20 mouse cellular contexts compared by ENCODE assay signal in the genomic region with DNA sequence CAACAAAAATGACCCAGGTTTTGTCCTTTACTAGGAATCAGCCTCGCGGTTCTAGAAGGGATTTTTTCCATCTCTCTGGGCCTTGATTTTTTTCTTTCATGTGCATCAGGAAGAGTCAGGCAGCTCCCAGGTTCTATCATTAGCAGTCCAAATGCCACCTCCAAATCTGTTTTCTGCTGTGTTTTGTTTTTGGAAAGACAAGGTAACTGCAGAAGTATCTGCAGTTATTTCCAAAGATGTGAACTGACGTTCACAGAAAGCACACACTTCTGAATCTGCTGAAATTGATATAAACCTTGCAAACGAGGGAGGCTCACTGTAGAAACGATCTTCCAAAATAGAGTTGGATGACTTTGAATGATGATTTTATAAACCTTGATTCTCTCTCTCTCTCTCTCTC.
DNase-seq lines count a peak whose midpoint lies in the region; ATAC-seq and TF ChIP-seq lines count a peak whose summit lies in the region.
"Had no signal": no experiment of that assay in that cellular context is flagged by ENCODE, and none has a peak within 500 bp of the region (broad histone marks: within the 10 kb centered on the region; RNA-seq: fewer than 3 reads in every experiment).

No protein-coding gene starts in this region.

- H3K36me3 ChIP-seq in hindbrain, embryonic 11.5 days (ENCODE audit: control insufficient read depth, insufficient read depth, low read length): no peaks in the 10 kb centered on the region
- no peaks in the 10 kb centered on the region for H3K36me3 ChIP-seq in hindbrain, embryonic 10.5 days
- no peaks in the 10 kb centered on the region for H3K36me3 ChIP-seq in hindbrain, embryonic 14.5 days (replicated peaks; ENCODE audit: control insufficient read depth, insufficient read depth)
- peaks cover 2% of the 10 kb centered on the region; the same call in 1 of the 2 replicates for H3K36me3 ChIP-seq in midbrain, postnatal 0 days (ENCODE audit: insufficient read depth, low read length)
- H3K36me3 ChIP-seq: embryonic facial prominence, embryonic 12.5 days; heart, embryonic 15.5 days; kidney, embryonic 15.5 days; limb, embryonic 13.5 days; liver, embryonic 13.5 days; lung, embryonic 15.5 days had no signal

- H3K4me2 ChIP-seq in hindbrain, embryonic 11.5 days (replicated peaks; ENCODE audit: low read depth, low read length): no peak overlapping the region
- peak overlapping the region; percentile 100; the same call in 1 of the 2 replicates for H3K4me2 ChIP-seq in hindbrain, embryonic 14.5 days (replicated peaks)
- H3K4me2 ChIP-seq in midbrain, postnatal 0 days (ENCODE audit: low read depth, low read length, poor library complexity, severe bottlenecking): no peak overlapping the region
- H3K4me2 ChIP-seq: embryonic facial prominence, embryonic 12.5 days; heart, embryonic 15.5 days; kidney, embryonic 15.5 days; limb, embryonic 13.5 days; liver, embryonic 13.5 days; lung, embryonic 15.5 days had no signal

- peak overlapping the region; percentile 54 for H3K27ac ChIP-seq in hindbrain, embryonic 11.5 days (ENCODE audit: low read depth, low read length)
- H3K27ac ChIP-seq in hindbrain, embryonic 10.5 days: no peak overlapping the region
- 0 out of 2 replicates have a peak overlapping the region, but pooled peaks have one; percentile 41 for H3K27ac ChIP-seq in cortical plate, adult 2 months (ENCODE audit: insufficient read depth, low read length)
- peak overlapping the region; percentile 100 for H3K27ac ChIP-seq in hindbrain, embryonic 14.5 days
- H3K27ac ChIP-seq in midbrain, postnatal 0 days (ENCODE audit: low read depth, low read length): peak overlapping the region; percentile 100
- H3K27ac ChIP-seq: embryonic facial prominence, embryonic 12.5 days; heart, embryonic 15.5 days; kidney, embryonic 15.5 days; limb, embryonic 13.5 days; liver, embryonic 13.5 days; lung, embryonic 15.5 days had no signal

- DNase-seq in hindbrain, embryonic 11.5 days (ENCODE audit: low spot score): peak; percentile 13
- no peak for DNase-seq in hindbrain, embryonic 10.5 days (ENCODE audit: low spot score)
- DNase-seq in hindbrain, embryonic 14.5 days (ENCODE audit: low spot score): no peak
- DNase-seq in midbrain, postnatal 0 days (ENCODE audit: low spot score): no peak
- DNase-seq in spleen, postnatal 36 days (ENCODE audit: low spot score in 2 of 2): no peak
- no peak for DNase-seq in urinary bladder, postnatal 10 days (ENCODE audit: low spot score)
- DNase-seq: adrenal gland, postnatal 36 days; cerebellum, adult 18-20 months; gastrocnemius, postnatal 25 days; kidney, postnatal 4 days; liver, embryonic 13.5 days; lung, postnatal 4 days; thymus, postnatal 36 days had no signal

- TF ChIP-seq CTCF in cortical plate, adult 2 months (IDR thresholded peaks at IDR 0.05; ENCODE audit: extremely low read depth, insufficient read depth, low read length): no peak
- TF ChIP-seq CTCF in midbrain, postnatal 0 days (IDR thresholded peaks at IDR 0.05): no peak

- ATAC-seq in hindbrain, embryonic 11.5 days (ENCODE audit: low FRiP score): no peak
- no peak for ATAC-seq in hindbrain, embryonic 14.5 days (ENCODE audit: low FRiP score)
- no peak for ATAC-seq in midbrain, postnatal 0 days (ENCODE audit: low FRiP score)
- ATAC-seq: intestine, postnatal 0 days had no signal

- 0 out of 2 replicates have a peak, but pooled peaks have one; percentile 21 for TF ChIP-seq POLR2A in cortical plate, adult 2 months (IDR thresholded peaks at IDR 0.05; ENCODE audit: extremely low read depth, insufficient read depth, low read length)

- no peaks in the 10 kb centered on the region for H3K9me3 ChIP-seq in hindbrain, embryonic 11.5 days (ENCODE audit: control insufficient read depth, low read length)
- no peaks in the 10 kb centered on the region for H3K9me3 ChIP-seq in hindbrain, embryonic 10.5 days
- H3K9me3 ChIP-seq in hindbrain, embryonic 14.5 days (ENCODE audit: control insufficient read depth, low read length): no peaks in the 10 kb centered on the region
- no peaks in the 10 kb centered on the region for H3K9me3 ChIP-seq in midbrain, postnatal 0 days (ENCODE audit: low read length)
- H3K9me3 ChIP-seq: embryonic facial prominence, embryonic 12.5 days; heart, embryonic 15.5 days; kidney, embryonic 15.5 days; limb, embryonic 13.5 days; liver, embryonic 13.5 days; lung, embryonic 15.5 days had no signal

- peaks cover 22% of the 10 kb centered on the region; the same call in 1 of the 2 replicates for H3K27me3 ChIP-seq in hindbrain, embryonic 11.5 days (ENCODE audit: control insufficient read depth, insufficient read depth, low read length)
- H3K27me3 ChIP-seq in hindbrain, embryonic 10.5 days (ENCODE audit: insufficient read depth, poor library complexity, severe bottlenecking): peaks cover 97% of the 10 kb centered on the region
- no peaks in the 10 kb centered on the region for H3K27me3 ChIP-seq in hindbrain, embryonic 14.5 days (ENCODE audit: control insufficient read depth, insufficient read depth, low read length)
- no peaks in the 10 kb centered on the region for H3K27me3 ChIP-seq in midbrain, postnatal 0 days (ENCODE audit: insufficient read depth, low read length)

- H3K9ac ChIP-seq in hindbrain, embryonic 11.5 days (ENCODE audit: low read depth, low read length): no peak overlapping the region
- peak overlapping the region; percentile 51; the same call in 1 of the 2 replicates for H3K9ac ChIP-seq in hindbrain, embryonic 14.5 days
- no peak overlapping the region; the same call in 1 of the 2 replicates for H3K9ac ChIP-seq in midbrain, postnatal 0 days (replicated peaks; ENCODE audit: low read length, poor library complexity, severe bottlenecking)
- H3K9ac ChIP-seq: embryonic facial prominence, embryonic 12.5 days; heart, embryonic 15.5 days; kidney, embryonic 15.5 days; limb, embryonic 13.5 days; liver, embryonic 13.5 days; lung, embryonic 15.5 days had no signal

- no peak overlapping the region for H3K4me3 ChIP-seq in hindbrain, embryonic 11.5 days (ENCODE audit: low read depth, low read length)
- H3K4me3 ChIP-seq in hindbrain, embryonic 10.5 days: no peak overlapping the region
- no peak overlapping the region for H3K4me3 ChIP-seq in cortical plate, adult 2 months (ENCODE audit: insufficient read depth, low read length)
- H3K4me3 ChIP-seq in hindbrain, embryonic 14.5 days (replicated peaks; ENCODE audit: low read length): no peak overlapping the region
- no peak overlapping the region for H3K4me3 ChIP-seq in midbrain, postnatal 0 days (ENCODE audit: low read depth, low read length)
- H3K4me3 ChIP-seq: embryonic facial prominence, embryonic 12.5 days; heart, embryonic 15.5 days; kidney, embryonic 15.5 days; limb, embryonic 13.5 days; liver, embryonic 13.5 days; lung, embryonic 15.5 days had no signal

- H3K4me1 ChIP-seq in hindbrain, embryonic 11.5 days (replicated peaks; ENCODE audit: control insufficient read depth, insufficient read depth, low read length): 0 out of 2 replicates have a peak, but pooled peaks cover 3% of the 10 kb centered on the region
- H3K4me1 ChIP-seq in hindbrain, embryonic 10.5 days (replicated peaks): peaks cover 65% of the 10 kb centered on the region
- H3K4me1 ChIP-seq in cortical plate, adult 2 months (ENCODE audit: control insufficient read depth, insufficient read depth, low read length): peaks cover 19% of the 10 kb centered on the region
- H3K4me1 ChIP-seq in hindbrain, embryonic 14.5 days (replicated peaks; ENCODE audit: control insufficient read depth, insufficient read depth, low read length): peaks cover 61% of the 10 kb centered on the region
- peaks cover 16% of the 10 kb centered on the region; the same call in 1 of the 2 replicates for H3K4me1 ChIP-seq in midbrain, postnatal 0 days (ENCODE audit: insufficient read depth, low read length)

- 53% methylated on average over 5 of the region's 5 CpGs for WGBS in hindbrain, embryonic 11.5 days
- WGBS in hindbrain, embryonic 10.5 days: 64% methylated on average over 5 of the region's 5 CpGs
- WGBS in hindbrain, embryonic 14.5 days: 55% methylated on average over 5 of the region's 5 CpGs
- 40% methylated on average over 5 of the region's 5 CpGs for WGBS in midbrain, postnatal 0 days
